Mouse (Mus musculus) liver, embryonic 12.5 days (tissue): ENCODE measurements around the gene Arid3c. TPM values are rescaled to one million over a fixed set of nuclear protein-coding genes. Genes with fewer than 3 reads are reported as not detected.
"Not testable (repeated sequence)": the region's sequence is repeated elsewhere in the genome, so short reads cannot be mapped to it uniquely, and the experiment has no call there.

Source experiments
- ATAC-seq: fragments of 200-750 bp; cut with Nextera tagmentation; 2 replicates; pipeline ENCODE4 v1.8.0; 2017; ENCODE audit warnings: moderate number of reproducible peaks, mild to moderate bottlenecking, moderate library complexity
- H3K27ac ChIP-seq: fragments of 300-500 bp; sonication (generic); 2 replicates; pipeline ENCODE4 v1.5.1; 2016; ENCODE audit warnings: mild to moderate bottlenecking
- H3K27me3 ChIP-seq: fragments of 300-500 bp; sonication (generic); replicated peaks from 2 replicates; pipeline ENCODE4 v1.6.1; 2016; ENCODE audit warnings: mild to moderate bottlenecking, moderate library complexity
- H3K36me3 ChIP-seq: fragments of 300-500 bp; sonication (generic); 2 replicates; pipeline ENCODE4 v1.6.1; 2016; ENCODE audit warnings: mild to moderate bottlenecking, moderate library complexity
- H3K4me1 ChIP-seq: fragments of 300-500 bp; sonication (generic); 2 replicates; pipeline ENCODE4 v1.6.1; 2016
- H3K4me2 ChIP-seq: fragments of 300-500 bp; sonication (generic); 2 replicates; pipeline ENCODE4 v1.6.1; 2016; ENCODE audit warnings: mild to moderate bottlenecking, moderate library complexity
- H3K4me3 ChIP-seq: fragments of 300-500 bp; sonication (generic); 2 replicates; pipeline ENCODE4 v1.5.1; 2016; ENCODE audit warnings: mild to moderate bottlenecking, moderate library complexity
- H3K9ac ChIP-seq: fragments of 300-500 bp; sonication (generic); 2 replicates; pipeline ENCODE4 v1.6.1; 2016; ENCODE audit warnings: mild to moderate bottlenecking, moderate library complexity
- H3K9me3 ChIP-seq: fragments of 300-500 bp; sonication (generic); replicated peaks from 2 replicates; pipeline ENCODE4 v1.6.1; 2016; ENCODE audit warnings: mild to moderate bottlenecking, moderate library complexity
- WGBS: fragments of 180-500 bp; shearing (Covaris S2); methylation state at CpG from one replicate; pipeline ENCODE4 v1.1.7; 2016; ENCODE audit not compliant: insufficient replicate concordance; 5-methylcytosine and 5-hydroxymethylcytosine counted together
- polyA plus RNA-seq: library from polyadenylated mRNA; unstranded; fragments of >200 nt; fragmentation: Nextera tagmentation; extraction: Ambion mirVana; gene quantifications from 2 replicates; pipeline ENCODE4 v1.2.1, GENCODE M21; 2016

Gene Arid3c
- polyA plus RNA-seq, 1 experiment from 2014 or later, result not detected

DNA sequence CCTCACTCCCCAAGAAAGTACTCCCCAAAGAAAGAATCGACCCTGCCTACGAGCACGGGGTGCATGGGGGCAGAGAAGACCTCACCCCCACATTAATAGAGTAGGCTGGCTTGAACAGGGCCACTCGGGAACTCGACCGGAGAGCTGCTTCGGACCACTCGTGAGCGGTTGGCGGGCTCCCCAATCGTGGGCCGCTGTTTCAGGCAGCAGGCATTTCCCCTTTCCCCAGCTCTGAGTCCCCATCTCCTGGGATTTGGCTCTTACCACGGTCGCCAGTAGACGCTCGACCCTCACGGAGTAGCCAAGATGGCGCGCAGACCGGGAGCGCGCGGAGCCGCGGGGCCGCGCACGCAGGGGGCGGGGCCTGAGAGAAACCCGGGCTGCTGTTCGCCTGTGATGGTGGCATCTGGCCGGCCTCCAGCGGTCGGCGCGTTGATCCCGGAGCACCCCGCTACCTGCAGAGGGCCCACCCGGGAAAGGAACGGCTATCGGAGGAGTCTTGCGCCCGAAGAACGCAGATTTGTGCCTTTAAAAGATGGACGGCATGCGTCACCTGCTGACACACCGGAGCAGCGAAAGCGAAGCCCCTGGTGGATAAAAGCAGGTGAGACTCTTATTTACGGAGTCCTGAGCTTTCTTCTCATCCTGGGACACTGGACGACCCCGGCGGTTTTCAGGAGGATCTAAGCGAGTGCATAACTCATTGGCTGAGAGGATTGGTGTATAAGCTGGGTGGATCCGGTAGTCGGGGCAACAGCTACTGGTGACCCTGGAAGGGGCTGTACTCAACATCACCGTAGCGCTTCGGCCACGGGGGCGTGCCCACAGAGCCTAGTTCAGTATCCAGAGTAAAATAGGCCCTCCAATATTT, 17.5 kb downstream of the Arid3c start, which contains the start of gene Rpp25l:
Gene Rpp25l (minus strand): TSS at position 338 of the 871 bp plus-strand sequence.
- no peaks in the 10 kb centered on the region; the same call in 1 of the 2 replicates for H3K27me3 ChIP-seq
- H3K36me3 ChIP-seq, result peaks cover 48% of the 10 kb centered on the region
- H3K4me1 ChIP-seq, result peaks cover 27% of the 10 kb centered on the region
- no peaks in the 10 kb centered on the region for H3K9me3 ChIP-seq
- peak; percentile 85 for ATAC-seq
- H3K4me3 ChIP-seq, result peak within 1 kb of the TSS; percentile 89
- peak within 1 kb of the TSS; percentile 92 for H3K4me2 ChIP-seq
- H3K9ac ChIP-seq, result peak within 1 kb of the TSS; percentile 94
- peak within 1 kb of the TSS; percentile 74 for H3K27ac ChIP-seq
- WGBS, result under 1% methylated on average over 61 of the region's 61 CpGs

DNA sequence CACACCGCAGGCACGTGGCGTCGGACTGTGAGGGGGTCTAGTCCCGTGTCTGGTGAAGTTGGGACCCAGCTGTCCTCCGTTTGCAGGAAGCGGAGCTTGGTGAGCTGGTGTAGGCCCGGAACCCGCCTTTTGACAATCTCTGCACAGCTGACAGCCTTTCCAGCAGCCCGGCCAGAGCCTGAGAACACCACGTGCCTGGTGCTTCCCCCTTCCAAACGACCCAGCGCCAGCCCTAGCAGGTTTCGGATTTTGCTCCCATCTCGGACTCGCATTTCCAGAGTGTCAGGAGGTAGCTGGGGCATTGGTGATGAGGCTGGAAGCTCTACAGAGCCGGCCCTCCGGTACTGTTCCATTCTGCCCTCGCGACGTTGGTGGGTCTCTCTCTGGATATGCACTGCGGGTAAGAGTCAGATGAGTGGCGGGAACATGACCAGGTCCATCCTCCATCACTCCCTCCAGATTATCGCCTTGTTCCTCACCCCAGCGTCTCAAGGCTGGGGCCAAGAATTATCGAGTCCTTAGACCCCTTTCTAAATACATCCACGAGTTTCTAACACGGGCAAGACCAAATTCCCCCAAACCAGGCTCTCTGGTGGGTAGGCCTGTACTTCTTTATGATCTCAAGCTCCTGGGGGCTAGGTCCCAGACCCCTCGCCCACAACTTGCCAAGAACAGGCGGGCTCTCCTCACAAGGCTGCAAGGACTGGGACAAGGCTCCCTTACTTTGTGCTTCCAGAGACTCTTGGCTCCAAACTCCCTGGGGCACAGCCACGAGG, 18.3 kb downstream of the Arid3c start:
- WGBS, result 38% methylated on average over 31 of the region's 31 CpGs
- peak overlapping the region; percentile 74 for H3K27ac ChIP-seq
- peaks cover 27% of the 10 kb centered on the region for H3K4me1 ChIP-seq

GRCm38 (mm10) chr4:41711705-41712375, 19.1 kb downstream of the Arid3c start:
- Histone ChIP-seq H3K9me3 (no peaks in the 10 kb centered on the region), H3K27me3 (peaks cover 14% of the 10 kb centered on the region), H3K4me1 (peaks cover 27% of the 10 kb centered on the region), H3K4me2 (peak overlapping the region; percentile 92), H3K4me3 (peak overlapping the region; percentile 89), H3K36me3 (peaks cover 32% of the 10 kb centered on the region), H3K27ac (no peak overlapping the region), H3K9ac (peak overlapping the region; percentile 94)
- WGBS, result 83% methylated on average over 16 of the region's 16 CpGs
- ATAC-seq, result no peak

More for the DNA sequence above, 18.3 kb downstream of the Arid3c start:
- Histone ChIP-seq H3K36me3 (peaks cover 40% of the 10 kb centered on the region), H3K4me2 (peak overlapping the region; percentile 92), H3K27me3 (peaks cover 7% of the 10 kb centered on the region), H3K9me3 (no peaks in the 10 kb centered on the region), H3K4me3 (peak overlapping the region; percentile 89), H3K9ac (peak overlapping the region; percentile 94)
- ATAC-seq, result peak; percentile 50

DNA sequence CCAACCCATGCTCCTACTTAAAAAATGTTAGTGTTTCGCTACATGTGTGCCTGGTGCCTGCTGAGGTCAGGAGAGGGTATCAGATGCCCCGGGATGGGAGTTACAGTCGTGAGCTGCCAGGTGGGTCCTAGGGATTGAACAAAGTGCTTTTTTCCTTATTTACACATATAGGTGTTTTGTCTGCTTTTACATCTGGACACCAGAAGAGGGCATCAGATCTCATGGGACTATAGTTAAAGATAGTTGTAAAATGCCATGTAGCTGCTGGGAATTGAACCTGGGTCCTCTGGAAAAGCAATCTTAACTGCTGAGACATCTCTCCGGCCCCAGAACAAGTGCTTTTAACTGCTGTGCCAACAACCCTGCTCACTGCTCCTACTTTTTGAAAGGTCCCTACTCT, 20.7 kb downstream of the Arid3c start:
- Histone ChIP-seq H3K4me2 (no peak overlapping the region), H3K27ac (no peak overlapping the region), H3K27me3 (peaks cover 30% of the 10 kb centered on the region), H3K9ac (no peak overlapping the region), H3K36me3 (peaks cover 20% of the 10 kb centered on the region), H3K4me3 (no peak overlapping the region), H3K4me1 (peaks cover 27% of the 10 kb centered on the region), H3K9me3 (no peaks in the 10 kb centered on the region)
- no peak for ATAC-seq
- 54% methylated on average over 4 of the region's 4 CpGs for WGBS

DNA sequence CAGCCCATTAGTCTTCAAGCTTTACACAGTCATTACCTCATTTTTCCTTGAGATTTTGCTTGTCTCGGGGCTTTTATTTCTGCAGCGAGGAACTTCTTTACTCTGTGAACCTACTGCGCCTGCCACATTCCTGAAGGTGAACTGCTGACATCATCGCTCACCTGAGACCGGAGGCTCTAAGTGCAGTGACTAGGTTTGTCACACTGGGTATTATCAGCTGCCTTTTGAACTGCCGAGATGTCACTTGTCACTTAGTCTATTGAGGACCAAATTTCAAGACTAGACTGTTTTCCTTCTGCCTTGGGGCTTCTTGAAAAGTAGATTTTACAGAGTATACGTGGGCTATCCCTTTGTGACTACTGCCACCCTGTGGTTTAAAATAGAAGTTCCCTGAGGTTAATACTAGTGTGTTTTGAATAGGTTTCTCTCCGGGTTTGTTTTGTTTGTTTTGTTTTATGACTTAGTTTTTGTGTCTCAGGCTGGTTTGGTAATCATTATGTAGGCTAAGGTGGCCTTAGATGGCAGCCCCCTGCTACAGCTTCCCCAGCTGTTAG, 22.7 kb downstream of the Arid3c start:
- Histone ChIP-seq H3K4me1 (peaks cover 17% of the 10 kb centered on the region), H3K27ac (no peak overlapping the region), H3K9me3 (no peaks in the 10 kb centered on the region), H3K4me2 (no peak overlapping the region), H3K4me3 (no peak overlapping the region), H3K27me3 (peaks cover 48% of the 10 kb centered on the region), H3K9ac (no peak overlapping the region), H3K36me3 (peaks cover 20% of the 10 kb centered on the region)
- 35% methylated on average over 8 of the region's 8 CpGs for WGBS
- ATAC-seq, result no peak

- Histone ChIP-seq H3K4me3 (no peak overlapping the region), H3K9me3 (no peaks in the 10 kb centered on the region), H3K36me3 (peaks cover 17% of the 10 kb centered on the region), H3K9ac (no peak overlapping the region), H3K27ac (no peak overlapping the region), H3K27me3 (peaks cover 52% of the 10 kb centered on the region), H3K4me2 (no peak overlapping the region), H3K4me1 (peaks cover 8% of the 10 kb centered on the region)
- ATAC-seq, result peak; percentile 52
- 5% methylated on average over 13 of the region's 13 CpGs for WGBS
Observed at GRCm38 (mm10) chr4:41707011-41707535, 23.9 kb downstream of the Arid3c start.

DNA sequence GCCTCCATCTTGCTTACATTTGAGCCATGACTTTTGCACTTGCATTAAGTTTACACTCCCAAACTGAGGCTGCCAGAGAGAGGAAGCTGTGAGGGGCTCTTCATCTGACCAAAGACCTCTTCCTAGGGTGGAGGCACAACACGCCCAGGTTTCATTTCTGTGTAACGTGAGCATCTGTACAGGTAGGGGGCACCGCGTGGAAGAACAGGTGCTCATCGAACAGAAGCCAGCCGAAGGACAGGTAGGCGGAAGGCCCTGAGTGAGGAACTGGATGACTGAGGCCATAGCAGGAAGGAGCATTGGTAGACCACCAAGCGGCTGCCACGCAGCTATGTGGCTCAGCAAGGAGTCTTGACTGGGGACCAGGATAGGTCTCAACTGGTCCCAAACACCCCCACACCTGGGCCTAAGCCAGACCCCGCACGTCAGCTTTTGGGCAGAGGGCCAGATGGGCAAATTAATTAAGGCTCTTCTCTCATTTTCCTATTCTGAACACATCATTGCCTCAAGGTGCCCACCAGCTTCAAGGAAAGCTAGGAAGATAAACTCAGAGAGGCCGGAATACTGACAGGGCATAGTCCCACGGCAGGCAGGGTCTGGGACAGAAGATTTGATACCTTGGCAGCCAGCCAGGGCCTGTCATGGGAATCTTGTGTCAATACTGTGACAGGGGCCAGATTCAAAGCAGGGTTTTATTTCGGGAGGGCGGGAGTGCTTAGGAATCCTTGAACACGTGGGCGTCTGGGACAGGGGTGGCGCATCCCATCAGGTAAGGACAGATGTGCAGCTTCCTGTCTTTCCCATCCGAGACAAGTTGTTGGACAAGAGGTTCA, 24.8 kb downstream of the Arid3c start:
- Histone ChIP-seq H3K4me2 (no peak overlapping the region), H3K36me3 (peaks cover 7% of the 10 kb centered on the region; the same call in 1 of the 2 replicates), H3K4me3 (no peak overlapping the region), H3K4me1 (no peaks in the 10 kb centered on the region; the same call in 1 of the 2 replicates), H3K9me3 (no peaks in the 10 kb centered on the region), H3K27me3 (peaks cover 52% of the 10 kb centered on the region), H3K27ac (no peak overlapping the region), H3K9ac (no peak overlapping the region)
- WGBS, result 63% methylated on average over 19 of the region's 19 CpGs
- no peak for ATAC-seq

DNA sequence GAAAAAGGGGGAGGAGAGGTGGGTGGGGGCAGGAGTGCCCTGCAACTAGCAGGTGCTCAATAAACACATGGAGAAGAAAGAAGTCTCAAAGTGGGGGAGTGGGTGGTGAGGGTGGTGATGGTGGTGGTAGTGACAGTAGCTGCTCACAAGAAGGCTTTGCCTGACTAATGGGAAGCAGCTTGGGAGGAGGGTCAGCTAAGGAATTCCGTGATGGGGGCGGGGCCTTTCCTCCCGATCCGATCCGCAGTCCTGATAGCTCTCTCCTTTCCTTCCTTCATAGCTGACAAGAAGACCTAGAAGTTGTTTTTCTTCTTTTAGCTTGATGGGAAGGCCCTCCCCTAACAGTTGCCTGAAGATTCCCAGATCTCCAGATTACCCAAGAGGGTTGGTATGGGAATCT, 26.3 kb downstream of the Arid3c start:
- H3K9me3 ChIP-seq, result no peaks in the 10 kb centered on the region
- H3K9ac ChIP-seq, result no peak overlapping the region
- peaks cover 52% of the 10 kb centered on the region for H3K27me3 ChIP-seq
- H3K4me2 ChIP-seq, result no peak overlapping the region
- no peak for ATAC-seq
- H3K4me3 ChIP-seq, result no peak overlapping the region
- H3K4me1 ChIP-seq, result no peaks in the 10 kb centered on the region; the same call in 1 of the 2 replicates
- no peak overlapping the region for H3K27ac ChIP-seq
- 3% methylated on average over 5 of the region's 5 CpGs for WGBS
- H3K36me3 ChIP-seq, result no peaks in the 10 kb centered on the region

DNA sequence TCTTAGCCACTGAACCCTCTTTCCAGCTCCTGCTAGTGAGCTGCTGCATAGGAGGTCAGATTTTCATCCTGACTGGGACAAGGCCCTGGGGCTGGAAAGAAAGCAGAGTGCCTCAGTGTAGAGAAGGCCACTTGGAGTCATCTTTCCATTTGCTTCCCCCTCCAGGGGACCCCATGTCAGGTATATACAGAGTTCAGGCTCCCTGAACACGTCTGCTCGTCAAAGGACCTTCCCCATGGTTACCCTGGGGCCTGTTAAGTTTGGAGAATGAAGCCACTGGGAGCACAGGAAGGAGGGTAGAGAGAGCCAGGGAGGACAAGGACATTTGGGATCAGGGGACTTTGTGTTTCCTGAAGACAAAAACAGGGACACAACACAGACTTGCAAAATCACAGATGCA, 28.7 kb downstream of the Arid3c start:
- H3K4me2 ChIP-seq, ATAC-seq, H3K9me3 ChIP-seq, H3K27ac ChIP-seq, H3K4me3 ChIP-seq, H3K9ac ChIP-seq, H3K4me1 ChIP-seq, H3K36me3 ChIP-seq: not testable (repeated sequence)
- WGBS, result 64% methylated on average over 2 of the region's 2 CpGs
- H3K27me3 ChIP-seq, result peaks cover 61% of the 10 kb centered on the region

- not testable (repeated sequence) for H3K4me1 ChIP-seq, H3K27ac ChIP-seq, H3K36me3 ChIP-seq, H3K9ac ChIP-seq, ATAC-seq, H3K4me2 ChIP-seq, H3K9me3 ChIP-seq, H3K4me3 ChIP-seq
- 93% methylated on average over 3 of the region's 8 CpGs for WGBS
- H3K27me3 ChIP-seq, result peaks cover 58% of the 10 kb centered on the region
Observed at GRCm38 (mm10) chr4:41700224-41700623, 30.7 kb downstream of the Arid3c start.
